Mouse (Mus musculus) gastrocnemius, adult 2 months (tissue): ENCODE measurements around the gene Tnfrsf9. TPM values are rescaled to one million over a fixed set of nuclear protein-coding genes. Genes with fewer than 3 reads are reported as not detected.

ENCODE experiments used
- DNase-seq: peaks from one replicate; pipeline ENCODE4 v3.0.0; 2022
- H3K27ac ChIP-seq: fragments of 200-600 bp; 2 replicates; pipeline ENCODE4 v1.8.1; 2022; ENCODE audit warnings: mild to moderate bottlenecking
- H3K4me3 ChIP-seq: fragments of 200-600 bp; 2 replicates; pipeline ENCODE4 v1.8.1; 2022; ENCODE audit warnings: mild to moderate bottlenecking, moderate library complexity
- CTCF ChIP-seq: fragments of 200-600 bp; IDR thresholded peaks from 2 replicates; pipeline ENCODE4 v1.8.1; 2022; ENCODE audit warnings: antibody characterized with exemption, mild to moderate bottlenecking, moderate library complexity
- intact Hi-C: fragments of 180-260 bp; cut with DNase I; formaldehyde crosslinking; loops from one replicate; pipeline ENCODE4 v1.15.1; 2025
- total RNA-seq, 2 experiments: library from RNA; stranded (reverse); gene quantifications; 2 replicates each; pipeline ENCODE4 v1.2.3; 2021

Gene Tnfrsf9
- total RNA-seq, 2 experiments from 2014 or later, result 0.20 TPM; not detected in 1

- Histone ChIP-seq H3K27ac (no peak overlapping the region), H3K4me3 (no peak overlapping the region)
- intact Hi-C loops, result no loop called here
- TF ChIP-seq CTCF, result no peak
- DNase-seq, result no peak
Observed at GRCm38 (mm10) chr4:150875393-150875792, 39.0 kb upstream of the Tnfrsf9 start.

GRCm38 (mm10) chr4:150879631-150880030 is 34.7 kb upstream of the Tnfrsf9 start:
- intact Hi-C loops, result no loop called here
- no peak overlapping the region for H3K4me3 ChIP-seq
- H3K27ac ChIP-seq, result no peak overlapping the region
- no peak for DNase-seq
- TF ChIP-seq CTCF, result no peak

GRCm38 (mm10) chr4:150880364-150880763 is 34.0 kb upstream of the Tnfrsf9 start:
- no peak for DNase-seq
- Histone ChIP-seq H3K27ac (no peak overlapping the region), H3K4me3 (no peak overlapping the region)
- intact Hi-C loops, result no loop called here
- no peak for TF ChIP-seq CTCF

- Histone ChIP-seq H3K4me3 (no peak overlapping the region), H3K27ac (no peak overlapping the region)
- DNase-seq, result no peak
- intact Hi-C loops, result no loop called here
- TF ChIP-seq CTCF, result no peak
Observed at GRCm38 (mm10) chr4:150882632-150883031, 31.7 kb upstream of the Tnfrsf9 start.

GRCm38 (mm10) chr4:150887903-150888302 is 26.5 kb upstream of the Tnfrsf9 start:
- H3K4me3 ChIP-seq, result no peak overlapping the region
- intact Hi-C loops, result no loop called here
- no peak overlapping the region for H3K27ac ChIP-seq
- no peak for TF ChIP-seq CTCF
- DNase-seq, result no peak

- DNase-seq, result no peak
- H3K27ac ChIP-seq, result no peak overlapping the region
- intact Hi-C loops, result no loop called here
- no peak overlapping the region for H3K4me3 ChIP-seq
- TF ChIP-seq CTCF, result no peak
Observed at GRCm38 (mm10) chr4:150888492-150888891, 25.9 kb upstream of the Tnfrsf9 start.

GRCm38 (mm10) chr4:150889273-150889954 is 24.9 kb upstream of the Tnfrsf9 start:
- intact Hi-C loops, result no loop called here

GRCm38 (mm10) chr4:150889955-150890315 is 24.4 kb upstream of the Tnfrsf9 start:
- Histone ChIP-seq H3K27ac (no peak overlapping the region; the same call in 1 of the 2 replicates), H3K4me3 (peak overlapping the region; percentile 57)
- no peak for DNase-seq
- intact Hi-C loops, result no loop called here
- TF ChIP-seq CTCF, result no peak

More at GRCm38 (mm10) chr4:150889273-150889954, 24.9 kb upstream of the Tnfrsf9 start:
- no peak for DNase-seq
- no peak for TF ChIP-seq CTCF
- H3K4me3 ChIP-seq, result peak overlapping the region; percentile 57
- peak overlapping the region; percentile 38; the same call in 1 of the 2 replicates for H3K27ac ChIP-seq

- no peak overlapping the region for H3K4me3 ChIP-seq
- intact Hi-C loops, result no loop called here
- no peak for TF ChIP-seq CTCF
- H3K27ac ChIP-seq, result no peak overlapping the region
- no peak for DNase-seq
Observed at GRCm38 (mm10) chr4:150891308-150891707, 23.1 kb upstream of the Tnfrsf9 start.

- peak; percentile 48 for DNase-seq
- no peak for TF ChIP-seq CTCF
- Histone ChIP-seq H3K27ac (peak overlapping the region; percentile 54; the same call in 1 of the 2 replicates), H3K4me3 (no peak overlapping the region)
- intact Hi-C loops, result loop anchor here (5.0 kb wide), 1 partner anchor 38 kb away; no protein-coding TSS in a partner anchor
Observed at GRCm38 (mm10) chr4:150894718-150895501, 19.5 kb upstream of the Tnfrsf9 start.

GRCm38 (mm10) chr4:150896896-150897624 is 17.3 kb upstream of the Tnfrsf9 start:
- no peak overlapping the region for H3K4me3 ChIP-seq
- TF ChIP-seq CTCF, result no peak
- DNase-seq, result no peak
- intact Hi-C loops, result loop anchor here (5.0 kb wide), 1 partner anchor 40 kb away; no protein-coding TSS in a partner anchor
- no peak overlapping the region for H3K27ac ChIP-seq

- peak overlapping the region; percentile 96 for H3K27ac ChIP-seq
- peak overlapping the region; percentile 66 for H3K4me3 ChIP-seq
- DNase-seq, result peak; percentile 86
- peak; percentile 95 for TF ChIP-seq CTCF
- intact Hi-C loops, result loop anchor here (5.0 kb wide), 1 partner anchor 42 kb away; no protein-coding TSS in a partner anchor
Observed at GRCm38 (mm10) chr4:150898716-150899365, 15.5 kb upstream of the Tnfrsf9 start.
